Mouse (Mus musculus): Measurements from ENCODE around the gene Hoxc10.

DNA sequence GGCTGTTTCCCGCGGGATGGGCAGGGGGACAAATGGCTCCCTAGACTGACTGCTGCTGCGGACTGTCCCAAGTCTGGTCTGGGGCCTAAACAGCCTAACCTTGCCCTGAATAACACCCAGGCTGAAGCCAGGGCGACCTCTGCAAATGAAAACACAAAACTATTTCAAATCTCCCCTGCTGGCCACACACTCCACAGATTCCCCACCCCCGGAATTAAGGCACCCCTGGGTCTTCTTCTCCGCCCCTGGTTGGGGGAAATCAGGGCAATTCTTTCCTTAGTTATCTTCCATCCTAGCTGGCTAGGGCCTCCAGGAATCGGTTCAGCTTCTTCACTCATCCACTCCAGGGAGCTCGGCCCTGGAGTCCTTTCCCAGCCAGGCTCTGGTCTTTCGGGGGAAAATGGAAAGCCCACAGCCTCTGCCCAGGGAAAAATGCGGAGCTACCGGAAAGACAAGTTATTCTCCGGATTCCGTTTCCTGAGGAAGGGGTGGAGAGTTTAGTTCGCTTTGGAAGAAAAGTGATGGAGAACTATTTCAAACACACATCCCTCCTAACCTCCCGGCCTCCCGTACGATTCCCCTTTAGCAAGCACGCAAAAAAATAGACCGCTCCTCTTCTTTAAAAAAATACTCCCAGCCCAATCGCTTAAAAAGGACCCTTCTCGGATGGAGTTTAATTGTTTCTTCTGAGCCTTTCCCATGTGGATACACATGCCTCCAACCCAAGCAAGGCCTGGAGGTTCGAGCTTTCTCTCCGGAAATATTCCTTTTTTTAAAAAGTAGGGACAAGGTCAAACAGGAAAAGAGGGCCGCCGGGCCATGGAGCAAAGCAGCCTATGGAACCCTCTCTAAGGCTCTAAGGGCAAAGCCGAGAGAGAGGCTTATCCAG is 1.3 kb upstream of the Hoxc10 start:
- TF ChIP-seq POLR2A (IDR thresholded peaks at IDR 0.05; ENCODE audit: low read depth, low read length) (no peak), CTCF (conservative IDR thresholded peaks at IDR 0.05; ENCODE audit: insufficient read depth, insufficient read length, low read depth, low read length) (no peak)

All from kidney, adult 2 months (tissue).